Mouse (Mus musculus): Measurements from ENCODE around the gene Gramd1b. TPM values are rescaled to one million over a fixed set of nuclear protein-coding genes. Genes with fewer than 3 reads are reported as not detected.

The Gramd1b gene
- total RNA-seq, 2 experiments from 2014 or later = 147 to 167 TPM

DNA sequence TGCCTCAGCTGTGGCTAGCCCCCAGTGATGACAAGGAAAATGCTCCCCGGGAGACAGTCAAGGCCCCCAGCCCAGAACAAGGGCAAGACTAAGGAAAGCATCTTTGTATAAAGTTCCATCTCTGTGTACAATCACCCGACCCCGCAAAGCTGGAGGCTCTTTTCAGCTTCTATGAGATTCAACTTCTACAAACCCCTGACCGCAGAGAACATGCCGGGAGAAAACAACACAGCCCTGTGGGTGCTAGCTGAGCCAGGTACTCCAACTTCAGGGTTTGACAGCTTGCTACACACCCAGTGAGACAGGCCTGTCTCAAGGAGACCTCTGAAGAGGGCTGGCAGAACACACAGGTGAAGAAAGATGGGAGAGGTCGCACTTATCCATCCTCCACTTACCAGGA is 155.7 kb downstream of the Gramd1b start:
- no peak for DNase-seq (ENCODE audit: low spot score in 2 of 2)

DNA sequence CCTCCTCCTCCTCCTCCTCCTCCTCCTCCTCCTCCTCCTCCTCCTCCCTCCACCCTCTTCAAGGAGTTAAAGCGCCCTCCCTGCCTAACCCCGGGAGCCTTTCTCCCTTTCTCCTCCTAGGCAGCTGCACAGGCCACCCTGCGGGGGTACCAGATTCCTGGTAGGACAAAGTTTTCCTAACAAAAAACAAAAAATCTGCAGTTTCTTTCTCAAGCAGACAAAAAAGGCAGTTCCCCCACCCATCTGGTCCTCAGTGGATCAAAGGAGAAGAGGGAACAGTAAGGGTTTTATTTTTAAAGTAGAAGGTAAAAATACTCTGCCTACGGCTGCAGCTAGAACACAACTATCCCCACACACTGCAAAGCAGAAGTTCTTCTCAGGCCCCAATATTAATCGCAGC is 156.2 kb downstream of the Gramd1b start:
- DNase-seq (ENCODE audit: low spot score in 2 of 2) = no peak

DNA sequence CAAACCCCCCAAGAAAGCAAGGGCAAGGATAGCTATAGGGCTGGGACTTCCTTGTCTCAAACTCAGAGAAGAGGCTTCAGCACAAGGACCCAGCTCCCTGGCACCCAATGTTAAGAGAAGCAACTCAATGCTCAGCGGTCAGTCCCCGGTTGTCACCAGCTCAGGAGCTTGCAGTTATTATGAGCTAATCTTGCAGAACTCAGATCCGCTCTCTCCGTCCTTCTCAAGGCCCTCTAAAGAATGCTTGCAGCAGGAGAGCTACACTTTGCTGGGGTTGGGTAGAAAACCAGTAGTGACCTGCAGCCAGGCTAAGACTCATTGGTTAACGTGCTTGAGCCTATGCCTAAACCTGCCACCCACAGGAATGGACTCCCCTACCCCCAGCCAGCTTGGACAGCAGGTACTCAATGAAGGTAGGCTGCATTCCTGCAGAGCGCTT is 156.6 kb downstream of the Gramd1b start:
- no peak for DNase-seq (ENCODE audit: low spot score in 2 of 2)

DNA sequence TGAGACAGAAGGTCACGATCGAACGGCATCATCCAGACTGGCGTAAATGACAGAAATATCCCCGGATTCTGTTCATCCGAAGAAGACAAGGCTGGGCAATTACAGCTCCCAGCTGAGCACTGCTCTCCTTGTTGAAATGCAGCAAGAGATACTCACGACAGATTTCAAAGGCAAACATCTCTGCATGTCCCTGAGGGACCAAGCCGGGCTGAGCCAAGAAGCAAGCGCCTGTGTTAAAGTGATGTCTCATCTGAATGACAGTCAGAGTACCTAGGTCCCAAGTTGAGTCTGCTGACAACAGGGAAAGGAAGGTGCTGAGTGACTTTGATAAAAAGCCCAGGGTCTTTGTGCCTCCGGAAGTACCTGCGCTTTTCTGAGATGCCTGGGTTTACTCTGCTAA is 157.1 kb downstream of the Gramd1b start:
- peak in 1 of 2 experiments; percentile 28 for DNase-seq (ENCODE audit: low spot score in 2 of 2)

DNA sequence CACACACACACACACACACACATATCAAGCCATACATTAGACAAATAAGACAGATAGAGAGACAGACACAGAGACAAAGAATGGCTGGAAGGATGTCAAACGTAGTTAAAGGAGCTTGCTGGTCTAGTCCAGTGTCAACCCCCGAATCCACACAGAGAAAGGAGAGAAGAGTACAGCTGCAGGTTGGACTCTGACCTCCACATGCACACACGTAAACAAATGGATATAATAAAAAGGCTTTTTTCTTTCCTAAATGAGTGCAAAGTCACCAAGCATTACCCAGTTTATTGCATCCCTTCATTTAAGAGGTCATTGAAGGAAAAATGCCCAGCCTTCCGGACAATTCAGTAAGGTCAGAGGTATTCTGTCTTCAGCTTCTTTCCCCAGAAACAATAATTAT is 161.0 kb downstream of the Gramd1b start:
- no peak for DNase-seq (ENCODE audit: low spot score in 2 of 2)

DNA sequence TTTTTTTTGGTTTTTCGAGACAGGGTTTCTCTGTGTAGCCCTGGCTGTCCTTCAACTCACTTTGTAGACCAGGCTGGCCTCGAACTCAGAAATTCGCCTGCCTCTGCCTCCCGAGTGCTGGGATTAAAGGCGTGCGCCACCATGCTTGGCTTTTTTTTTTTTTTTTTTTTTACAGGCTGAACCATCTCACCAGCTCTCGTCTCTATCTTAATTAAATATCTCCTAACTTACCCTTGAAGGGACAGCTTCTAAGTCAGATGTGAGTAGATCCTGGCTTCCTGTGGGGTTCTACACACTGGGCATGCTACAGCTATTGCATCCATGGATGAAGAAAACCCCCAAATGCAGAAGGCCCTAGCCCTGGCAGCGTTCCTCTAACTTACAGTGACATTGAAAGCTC is 164.4 kb downstream of the Gramd1b start:
- no peak for DNase-seq (ENCODE audit: low spot score in 2 of 2)

DNA sequence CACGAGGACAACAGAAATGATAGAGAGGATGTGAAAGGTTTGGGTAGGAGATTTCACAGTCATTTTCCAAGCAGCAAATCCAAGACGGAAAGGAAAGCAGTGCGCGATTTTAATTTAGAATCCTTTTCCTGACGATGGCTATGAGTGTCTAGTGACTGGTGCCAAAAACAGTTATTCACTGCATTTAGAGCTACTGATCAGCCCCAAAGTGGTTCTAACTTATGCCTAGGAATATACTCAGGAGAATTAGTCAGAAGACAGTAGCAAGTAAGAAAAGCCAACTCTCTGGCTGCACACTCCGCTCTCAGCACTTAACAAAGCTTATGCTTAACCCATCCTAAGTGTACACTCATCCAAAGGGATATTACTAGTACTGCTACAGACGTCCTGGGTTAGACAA is 166.9 kb downstream of the Gramd1b start:
- DNase-seq (ENCODE audit: low spot score in 2 of 2) = no peak

DNA sequence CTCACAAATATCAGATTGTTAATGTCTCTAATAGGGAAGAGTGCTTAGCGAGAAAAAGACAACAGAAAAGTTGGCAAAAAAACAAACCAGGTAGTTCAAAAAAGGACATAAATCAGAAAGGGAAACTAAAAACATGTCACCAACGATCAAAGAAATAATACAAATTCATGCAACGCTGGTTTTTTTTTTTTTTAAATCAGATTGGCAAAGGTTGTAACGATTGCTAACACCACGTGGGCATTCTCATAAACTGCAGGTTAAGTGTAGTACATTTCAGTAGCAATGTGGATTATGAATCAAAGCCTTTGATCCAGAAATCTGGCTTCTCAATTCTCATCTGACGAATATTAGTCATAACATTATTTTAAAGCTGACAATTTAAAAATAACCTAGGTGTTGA is 169.2 kb downstream of the Gramd1b start:
- no peak for DNase-seq (ENCODE audit: low spot score in 2 of 2)

DNA sequence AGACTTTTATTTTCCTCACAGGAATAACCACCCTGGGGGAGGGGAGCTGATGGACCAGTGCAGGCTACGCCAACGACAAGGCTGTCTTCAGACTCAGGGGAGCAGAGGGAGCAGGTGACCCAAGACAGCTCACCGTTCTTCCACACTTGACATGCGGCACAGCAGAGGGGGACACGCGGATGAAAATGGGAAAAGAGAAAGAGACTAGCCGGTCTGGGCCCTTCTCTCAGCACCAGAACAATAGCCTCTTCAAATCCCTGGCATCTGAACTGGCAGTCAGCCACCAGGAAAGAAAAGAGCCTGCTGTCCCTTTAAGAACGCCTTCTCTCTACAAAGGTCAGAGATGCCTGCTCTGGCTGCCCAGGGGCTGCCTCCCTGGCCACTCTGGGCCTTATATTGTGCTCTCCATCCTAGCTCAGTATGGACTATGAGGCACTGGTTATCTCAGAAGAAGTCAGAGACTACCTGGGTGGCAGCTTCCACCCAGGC is 172.7 kb downstream of the Gramd1b start:
- DNase-seq (ENCODE audit: low spot score in 2 of 2) = no peak

DNA sequence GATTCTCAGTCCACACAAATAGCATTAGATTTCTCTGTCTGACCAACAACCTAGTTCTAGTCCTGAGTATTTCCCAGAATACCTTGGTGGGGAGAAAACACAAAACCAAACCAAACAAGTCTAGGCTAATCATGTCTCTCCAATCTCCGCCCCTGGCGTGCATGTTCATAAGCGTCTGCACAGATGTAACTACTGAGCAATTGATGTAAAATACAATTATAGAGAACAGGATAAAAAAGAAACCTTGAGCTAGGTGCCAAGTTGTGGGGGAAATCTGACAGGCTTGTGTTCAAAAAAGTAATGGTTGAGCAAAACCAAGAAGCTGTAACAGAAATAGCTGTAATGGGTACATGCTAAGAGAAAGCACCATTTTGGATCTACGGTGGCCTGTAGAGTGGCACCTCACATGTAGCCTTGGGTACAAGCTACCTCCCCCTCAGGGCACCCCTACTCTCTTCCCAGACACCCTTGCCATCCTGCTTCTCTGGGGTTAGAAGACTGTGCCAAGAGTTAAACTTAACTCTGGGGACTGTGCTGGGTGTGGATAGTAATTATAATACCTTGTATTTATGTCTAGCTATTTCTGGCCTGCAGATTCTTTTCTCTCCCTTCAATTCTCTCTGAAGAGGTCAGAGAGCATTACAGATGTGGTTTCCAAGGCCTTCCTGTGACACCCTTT is 174.3 kb downstream of the Gramd1b start:
- DNase-seq (ENCODE audit: low spot score in 2 of 2) = no peak

DNA sequence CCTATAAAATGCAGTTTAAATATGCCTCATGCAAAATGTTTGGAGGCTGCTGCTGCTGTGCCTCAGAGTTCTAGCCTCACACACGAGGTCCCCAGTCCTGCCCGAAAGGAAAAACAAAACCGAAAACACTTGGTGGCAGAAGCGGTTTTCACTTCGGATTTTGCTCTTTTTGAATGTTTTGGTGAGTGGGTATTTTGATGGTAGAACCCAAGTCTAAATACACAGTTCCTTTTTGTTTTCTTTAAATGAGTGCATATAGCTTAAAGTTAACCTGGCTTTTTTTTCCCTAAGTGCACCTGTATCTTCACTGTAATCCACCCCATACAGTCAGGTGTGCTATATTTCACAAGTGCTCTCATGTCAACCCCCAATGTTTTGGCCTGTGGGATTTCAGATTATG is 174.8 kb downstream of the Gramd1b start:
- no peak for DNase-seq (ENCODE audit: low spot score in 2 of 2)

DNA sequence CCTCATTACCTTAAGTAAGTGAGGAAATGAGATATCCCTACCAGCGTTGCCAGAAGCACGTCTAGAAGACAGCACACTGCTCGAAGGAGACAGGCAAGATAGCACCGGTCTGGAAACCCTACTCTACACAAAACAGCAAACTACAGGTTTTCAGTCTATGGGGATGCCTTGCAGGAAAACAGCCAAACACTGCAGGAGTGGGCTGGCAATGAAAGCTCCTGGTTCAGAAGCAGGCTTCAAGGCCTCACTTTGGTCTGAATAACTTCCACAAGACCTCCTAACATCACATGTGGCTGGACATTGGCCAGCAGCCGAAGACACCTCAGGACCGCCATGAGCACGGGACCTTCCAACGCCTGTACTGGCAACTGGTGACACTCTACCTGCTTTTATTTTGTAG is 175.8 kb downstream of the Gramd1b start:
- DNase-seq (ENCODE audit: low spot score in 2 of 2) = no peak

DNA sequence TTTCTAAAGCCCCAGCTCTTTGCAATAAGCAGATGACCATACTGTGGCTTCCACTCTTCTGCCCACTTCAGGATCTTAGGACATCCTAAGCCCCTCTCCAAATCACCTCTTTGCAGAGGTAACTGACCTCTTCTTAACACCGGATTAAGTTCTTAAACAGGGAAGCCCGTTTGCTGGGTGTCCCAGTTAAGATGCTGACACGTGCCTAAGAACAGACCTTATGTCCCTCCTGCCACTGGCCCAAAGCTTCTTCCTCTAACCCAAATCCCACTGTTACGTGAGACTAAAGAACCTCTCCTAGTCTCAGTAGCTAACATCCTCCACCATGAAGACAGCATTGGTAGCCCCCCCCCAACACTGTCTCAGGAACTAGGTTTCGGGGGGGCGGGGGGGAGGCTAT is 177.6 kb downstream of the Gramd1b start:
- DNase-seq (ENCODE audit: low spot score in 2 of 2) = no peak

DNA sequence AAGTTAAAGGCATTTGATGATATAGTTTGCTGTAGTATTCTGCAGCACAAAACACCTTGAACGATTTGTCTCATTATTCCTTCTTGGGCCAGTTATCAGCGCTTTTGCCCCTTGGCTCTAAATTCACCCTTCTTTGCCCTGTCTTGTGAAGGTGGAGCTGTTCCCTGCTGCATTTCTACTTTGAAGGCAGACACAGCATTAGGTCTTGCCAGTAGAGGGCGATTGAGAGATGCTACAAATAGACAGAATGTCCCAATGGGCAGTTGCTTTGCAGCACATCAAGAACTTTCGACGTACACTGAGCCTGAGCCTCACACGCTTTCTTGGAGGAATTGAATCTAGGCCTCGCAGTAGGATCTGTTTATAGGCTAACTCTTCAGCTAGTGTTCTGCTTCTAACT is 180.5 kb downstream of the Gramd1b start:
- peak; percentile 61 to 84 for DNase-seq (ENCODE audit: low spot score in 2 of 2)

DNA sequence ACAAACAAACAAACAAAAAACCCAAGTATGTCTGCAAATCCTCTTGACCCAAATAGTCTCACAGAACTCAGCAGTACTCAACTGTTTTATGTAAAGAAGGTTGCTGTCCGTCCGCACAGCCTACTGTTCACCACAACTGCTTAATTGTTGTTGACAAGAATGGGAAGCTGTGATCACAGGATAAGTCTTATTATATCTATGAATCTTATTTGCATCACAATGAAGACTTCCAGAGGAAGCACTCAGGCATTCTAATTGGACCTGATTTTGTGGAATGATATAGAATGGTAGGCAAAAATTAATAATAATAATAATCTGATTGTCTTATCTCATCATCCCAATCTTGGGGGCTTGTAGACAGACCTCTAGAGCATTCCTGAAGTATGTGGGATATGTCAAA is 181.1 kb downstream of the Gramd1b start:
- DNase-seq (ENCODE audit: low spot score in 2 of 2) = no peak

DNA sequence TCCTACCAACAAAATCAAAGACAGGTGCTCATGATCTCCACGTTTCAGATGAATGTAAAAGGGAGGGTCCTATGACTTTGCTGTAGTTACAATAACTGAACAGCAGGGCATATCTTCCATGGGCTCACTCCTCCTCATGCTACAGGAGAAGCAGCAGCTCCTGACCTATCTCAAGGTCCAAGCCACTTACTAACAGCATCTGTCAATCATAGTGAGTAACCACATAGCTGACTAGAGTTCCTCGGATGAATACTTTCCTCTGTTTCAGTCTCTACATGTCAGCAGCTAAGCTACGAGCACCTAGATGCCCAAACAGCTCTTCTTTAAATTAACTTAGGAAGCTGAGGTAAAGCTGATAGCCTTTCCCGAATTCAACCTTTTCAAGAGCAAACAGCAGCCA is 181.6 kb downstream of the Gramd1b start:
- DNase-seq (ENCODE audit: low spot score in 2 of 2) = no peak

DNA sequence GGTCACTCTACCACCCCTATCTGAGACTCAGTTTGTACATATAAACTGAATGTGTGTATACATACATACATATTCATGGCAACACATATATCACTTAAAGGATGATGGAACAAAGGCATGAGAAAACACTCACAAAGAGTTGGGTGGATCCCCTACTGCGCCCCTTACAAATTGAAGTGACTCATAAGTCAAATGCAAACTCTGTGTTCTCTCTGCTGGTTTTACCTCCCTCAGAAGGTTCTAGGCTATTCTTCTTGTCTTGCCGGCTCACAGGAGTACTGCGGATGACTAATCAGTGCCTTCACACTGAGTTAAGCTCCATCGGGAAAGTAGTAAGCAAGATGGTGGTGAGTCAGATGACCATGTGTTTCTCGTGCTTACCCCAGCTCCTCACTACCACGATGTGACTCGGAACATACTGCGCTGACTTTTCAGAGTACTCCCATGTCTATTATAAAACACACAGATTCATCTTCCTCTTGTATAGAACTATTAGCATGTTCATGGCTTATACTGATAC is 182.4 kb downstream of the Gramd1b start:
- DNase-seq (ENCODE audit: low spot score in 2 of 2) = no peak

DNA sequence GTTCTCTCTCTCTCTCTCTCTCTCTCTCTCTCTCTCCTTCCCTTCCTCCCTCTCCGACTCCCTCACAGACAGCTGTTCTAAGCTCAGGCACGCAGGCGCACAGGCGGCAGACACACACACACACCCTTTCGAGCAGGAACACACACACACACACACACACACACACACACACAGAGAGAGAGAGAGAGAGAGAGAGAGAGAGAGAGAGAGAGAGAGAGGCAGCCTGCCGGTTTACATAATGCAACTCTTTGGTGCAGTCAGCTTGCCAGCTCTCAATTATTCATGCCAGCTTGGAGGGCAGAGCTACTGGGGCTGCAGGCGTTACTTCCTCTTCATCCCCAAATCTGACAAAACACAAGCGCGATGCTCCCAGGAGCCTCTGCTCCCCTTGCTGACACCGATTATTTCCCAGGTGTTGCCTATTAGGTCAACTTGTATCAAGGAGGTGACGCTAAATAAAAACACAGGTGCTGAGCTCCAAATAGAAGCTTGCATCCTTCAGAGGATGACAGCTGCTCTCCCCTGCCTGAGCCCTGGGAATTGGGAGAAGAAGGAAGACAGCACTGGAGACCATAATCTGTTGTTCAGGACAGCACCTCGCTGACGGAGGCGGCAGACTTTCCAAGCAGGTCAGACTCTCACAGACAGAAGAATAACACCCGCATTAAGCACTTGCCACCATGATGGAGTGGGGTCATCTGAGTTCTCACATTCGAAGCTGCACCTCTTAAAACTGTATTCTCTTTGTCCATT is 184.8 kb downstream of the Gramd1b start:
- peak; percentile 85 to 90 for DNase-seq (ENCODE audit: low spot score in 2 of 2)

DNA sequence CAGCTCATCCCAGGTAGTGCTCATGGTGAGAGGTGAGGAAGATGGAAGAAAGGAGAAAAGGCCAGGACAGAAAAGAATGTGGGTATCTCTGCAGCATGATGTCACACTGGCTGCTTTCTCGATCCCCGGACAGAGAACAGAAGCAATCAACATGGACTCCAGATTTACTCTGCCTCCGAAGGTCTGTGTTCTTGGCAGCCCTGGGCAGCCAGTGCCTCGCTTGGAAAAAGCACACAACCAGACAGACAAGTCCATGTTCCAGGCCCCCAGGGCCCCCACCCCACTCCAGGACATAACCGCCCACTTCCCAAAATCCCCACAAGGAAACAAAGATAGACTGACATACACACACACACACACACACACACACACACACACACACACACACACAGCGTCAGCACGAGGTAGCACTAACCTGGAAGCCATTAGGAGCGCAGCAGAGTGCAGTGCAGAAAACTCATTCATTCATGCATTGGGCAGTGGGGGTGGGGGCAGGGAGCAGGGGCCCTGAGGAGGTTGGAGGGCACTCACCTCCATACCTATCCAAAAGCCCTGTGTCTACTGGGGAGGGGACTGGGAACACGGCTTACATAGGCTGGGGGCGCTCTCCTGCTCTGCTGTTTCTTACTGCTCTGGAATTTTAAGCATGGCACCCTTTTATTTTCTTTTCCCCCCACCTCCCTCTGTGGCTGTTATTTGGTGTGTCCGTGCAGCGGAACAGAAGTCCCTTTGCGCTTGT is 185.5 kb downstream of the Gramd1b start:
- peak in 1 of 2 experiments; percentile 71 for DNase-seq (ENCODE audit: low spot score in 2 of 2)

DNA sequence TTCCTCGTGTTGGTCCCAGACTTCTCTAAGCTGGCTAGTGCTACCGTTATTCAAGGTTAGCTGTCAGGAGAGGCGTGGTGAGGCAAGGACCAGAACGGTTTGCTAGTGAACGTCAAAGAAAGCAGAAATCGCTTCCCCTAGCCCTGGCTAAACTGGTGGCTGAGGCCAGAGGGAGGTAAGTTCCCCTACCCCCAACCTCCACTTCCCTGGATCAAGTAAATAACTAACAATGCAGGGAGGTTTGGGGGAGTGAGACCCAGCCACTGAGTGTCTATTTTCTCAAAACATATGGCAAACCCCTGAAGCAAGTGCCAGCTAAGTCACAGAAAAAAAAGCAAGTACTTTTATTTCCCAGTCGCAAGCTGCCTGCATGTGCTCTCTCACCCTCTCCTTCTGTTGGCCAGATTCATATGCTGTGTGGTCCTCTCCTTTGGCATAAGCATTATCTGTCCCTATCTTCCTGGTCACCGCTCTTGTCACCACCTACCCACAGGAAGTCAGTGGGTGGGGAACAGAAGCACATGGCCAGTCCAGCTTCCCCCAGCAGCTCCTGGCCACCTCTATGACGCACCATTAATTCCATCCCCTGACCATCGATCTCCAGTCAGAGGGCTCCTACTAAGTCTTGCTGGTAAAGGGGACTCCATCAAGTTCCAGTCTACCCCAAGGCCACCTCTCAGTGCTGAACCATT is 186.2 kb downstream of the Gramd1b start:
- DNase-seq (ENCODE audit: low spot score in 2 of 2) = no peak

DNA sequence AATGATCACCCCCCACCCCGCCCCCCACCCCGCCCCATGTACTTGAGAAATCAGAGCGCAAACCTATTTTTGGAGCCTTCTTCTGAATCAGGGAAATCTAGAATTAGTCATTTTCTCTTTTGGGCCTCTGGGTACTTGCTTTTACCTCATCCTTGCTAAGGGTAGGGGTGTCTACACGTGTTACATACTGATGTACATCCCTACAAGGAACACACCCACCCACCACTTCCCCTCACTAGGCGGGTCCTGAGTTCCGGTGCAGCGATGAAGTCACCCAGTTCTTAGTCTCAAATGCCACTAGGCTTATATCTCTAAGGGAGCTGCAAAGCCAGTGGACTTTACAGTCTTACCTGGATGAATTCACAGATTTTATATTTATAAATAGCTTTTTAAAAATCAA is 187.4 kb downstream of the Gramd1b start:
- no peak for DNase-seq (ENCODE audit: low spot score in 2 of 2)
